Mouse (Mus musculus) hematopoietic stem cell, adult 5-6 weeks (primary cell): Measurements from ENCODE around the gene Tmem158. TPM values are rescaled to one million over a fixed set of nuclear protein-coding genes. Genes with fewer than 3 reads are reported as not detected.

ENCODE experiments used
- ATAC-seq, 2 experiments: fragments of 125-278 bp in 1 of 2; replicated peaks in 1 of 2; 2 replicates each; pipeline ENCODE4 v1.8.0; 2016 to 2017; ENCODE audit warnings: inconsistent platforms in 2 of 2, mild to moderate bottlenecking in 2 of 2, moderate number of reproducible peaks in 2 of 2, low read depth in 1 of 2, moderate TSS enrichment in 1 of 2; ENCODE audit not compliant: low FRiP score in 2 of 2, poor library complexity in 2 of 2, severe bottlenecking in 2 of 2, insufficient read depth in 1 of 2, low TSS enrichment in 1 of 2
- total RNA-seq: library from RNA; stranded (forward); fragments of 172-1452, 232-1000 nt; gene quantifications from 2 replicates; pipeline ENCODE4 v1.2.3, GENCODE M21; 2017

The Tmem158 gene
- total RNA-seq, 1 experiment from 2014 or later, result 2.7 TPM

- ATAC-seq, result no peak
Measured at GRCm38 (mm10) chr9:123219826-123220225, 40.7 kb downstream of the Tmem158 start.

- ATAC-seq, result peak; percentile 33 to 64; a peak in 3 of 4 replicates
Measured at GRCm38 (mm10) chr9:123215621-123216440, 44.7 kb downstream of the Tmem158 start, which contains the start of gene Cdcp1. Cdcp1 (minus strand) TSS chr9:123216038.

- ATAC-seq, result no peak
Measured at GRCm38 (mm10) chr9:123213371-123213770, 47.2 kb downstream of the Tmem158 start.

Other genes with a start within 250 kb of the Tmem158 start
- 16.7 and 23.2 TPM in 2 replicates for gene Tmem42, start 239.4 kb downstream of the Tmem158 start, total RNA-seq
- 0.38 TPM in 1 of 2 replicates, not detected in the other for gene Tgm4, start 226.0 kb downstream of the Tmem158 start, total RNA-seq
- 38.2 and 39.2 TPM in 2 replicates for gene Zdhhc3, start 147.6 kb downstream of the Tmem158 start, total RNA-seq
- 77.9 and 110 TPM in 2 replicates for gene Exosc7, start 147.5 kb downstream of the Tmem158 start, total RNA-seq
- not detected in 2 replicates for gene Clec3b, start 109.8 kb downstream of the Tmem158 start, total RNA-seq
- 4.7 and 8.9 TPM in 2 replicates for gene Cdcp1, start 44.7 kb downstream of the Tmem158 start, total RNA-seq
- gene Lars2, start 106.2 kb upstream of the Tmem158 start, total RNA-seq, result 18.6 and 96.4 TPM in 2 replicates
- 18.2 and 25.5 TPM in 2 replicates for gene Limd1, start 217.9 kb upstream of the Tmem158 start, total RNA-seq